Mouse (Mus musculus) hindbrain, embryonic 12.5 days (tissue): ENCODE measurements at regions not wholly inside any gene's neighbourhood (a gene's known extent, or its start where the extent isn't known, plus 50 kb on each side); places are given as distances from the start of the nearest gene placed in this dataset.

Experiments
- ATAC-seq: fragments of 200-750 bp; cut with Nextera tagmentation; 2 replicates; pipeline ENCODE4 v1.8.0; 2017; ENCODE audit warnings: moderate TSS enrichment; ENCODE audit not compliant: low FRiP score
- H3K27ac ChIP-seq: fragments of 300-500 bp; sonication (generic); 2 replicates; pipeline ENCODE4 v1.5.1; 2016; ENCODE audit warnings: mild to moderate bottlenecking
- H3K27me3 ChIP-seq: fragments of 300-500 bp; sonication (generic); 2 replicates; pipeline ENCODE4 v1.6.1; 2016; ENCODE audit warnings: mild to moderate bottlenecking
- H3K36me3 ChIP-seq: fragments of 300-500 bp; sonication (generic); 2 replicates; pipeline ENCODE4 v1.6.1; 2016; ENCODE audit warnings: mild to moderate bottlenecking
- H3K4me1 ChIP-seq: fragments of 300-500 bp; sonication (generic); 2 replicates; pipeline ENCODE4 v1.6.1; 2016
- H3K4me2 ChIP-seq: fragments of 300-500 bp; sonication (generic); replicated peaks from 2 replicates; pipeline ENCODE4 v1.6.1; 2016; ENCODE audit warnings: mild to moderate bottlenecking
- H3K4me3 ChIP-seq: fragments of 300-500 bp; sonication (generic); 2 replicates; pipeline ENCODE4 v1.5.1; 2016; ENCODE audit warnings: mild to moderate bottlenecking
- H3K9ac ChIP-seq: fragments of 300-500 bp; sonication (generic); 2 replicates; pipeline ENCODE4 v1.6.1; 2016; ENCODE audit warnings: mild to moderate bottlenecking, moderate library complexity
- H3K9me3 ChIP-seq: fragments of 300-500 bp; sonication (generic); replicated peaks from 2 replicates; pipeline ENCODE4 v1.6.1; 2016; ENCODE audit warnings: mild to moderate bottlenecking
- WGBS: fragments of 180-500 bp; shearing (Covaris S2); methylation state at CpG from one replicate; pipeline ENCODE4 v1.1.7; 2016; 5-methylcytosine and 5-hydroxymethylcytosine counted together

DNA sequence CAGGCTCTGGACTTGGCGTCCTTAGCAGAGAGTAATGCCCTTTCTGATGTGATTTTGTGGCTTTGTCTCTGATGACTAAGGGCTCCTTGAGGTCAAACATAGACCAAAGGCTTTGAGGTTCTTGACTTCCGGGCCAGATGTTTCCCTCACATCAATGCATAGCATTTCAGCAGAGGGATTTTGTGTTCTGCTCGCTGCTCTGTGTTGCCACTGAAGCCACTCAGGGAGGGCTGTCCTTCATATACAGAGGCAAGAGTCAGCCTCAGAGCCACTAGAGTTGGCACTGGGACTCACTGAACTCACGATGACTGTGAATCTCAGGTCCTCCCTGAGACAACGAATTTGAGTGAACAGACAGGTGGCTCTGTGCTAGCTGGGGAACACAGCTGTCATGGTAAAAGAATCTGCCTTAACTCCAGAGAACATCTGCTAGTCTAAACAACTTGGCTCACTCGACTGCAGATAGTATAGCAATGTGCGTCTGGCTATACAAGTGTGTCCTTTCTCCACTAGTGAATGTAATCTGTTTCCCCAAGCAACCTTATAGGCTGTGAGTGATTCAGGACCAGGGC, 74.3 kb downstream of the Gp2 start:
- no peak overlapping the region for H3K9ac ChIP-seq
- no peak overlapping the region for H3K4me3 ChIP-seq
- H3K9me3 ChIP-seq, result no peaks in the 10 kb centered on the region
- no peak overlapping the region for H3K4me2 ChIP-seq
- peaks cover 5% of the 10 kb centered on the region for H3K4me1 ChIP-seq
- no peak overlapping the region for H3K27ac ChIP-seq
- H3K36me3 ChIP-seq, result no peaks in the 10 kb centered on the region
- H3K27me3 ChIP-seq, result no peaks in the 10 kb centered on the region
- ATAC-seq, result no peak
- 81% methylated on average over 7 of the region's 7 CpGs for WGBS

DNA sequence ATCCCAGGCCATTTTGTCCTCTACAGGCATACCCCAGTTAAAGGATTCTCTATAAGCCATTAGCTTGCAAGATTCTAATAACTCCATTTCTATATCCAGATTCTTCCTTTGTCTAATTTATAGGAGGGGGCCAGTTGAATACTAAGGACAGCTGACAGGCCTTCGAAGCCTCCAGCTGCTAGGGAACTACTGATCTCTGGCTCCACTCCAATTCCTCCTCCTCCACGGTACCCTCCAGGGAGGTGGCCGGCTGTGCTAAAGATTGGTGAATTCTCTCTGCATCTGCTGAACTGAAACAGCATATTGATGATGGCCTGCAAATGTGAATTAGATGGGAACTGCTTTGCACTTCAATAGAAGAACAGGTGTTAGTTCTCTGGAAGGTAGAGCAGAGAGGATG, 79.2 kb downstream of the Gp2 start:
- Histone ChIP-seq H3K9me3 (0 out of 2 replicates have a peak, but pooled peaks cover 7% of the 10 kb centered on the region), H3K36me3 (no peaks in the 10 kb centered on the region), H3K4me2 (no peak overlapping the region), H3K4me3 (no peak overlapping the region), H3K27ac (peak overlapping the region; percentile 45), H3K4me1 (peaks cover 8% of the 10 kb centered on the region), H3K27me3 (no peaks in the 10 kb centered on the region), H3K9ac (no peak overlapping the region)
- peak; percentile 89 for ATAC-seq
- 19% methylated on average over 3 of the region's 3 CpGs for WGBS

DNA sequence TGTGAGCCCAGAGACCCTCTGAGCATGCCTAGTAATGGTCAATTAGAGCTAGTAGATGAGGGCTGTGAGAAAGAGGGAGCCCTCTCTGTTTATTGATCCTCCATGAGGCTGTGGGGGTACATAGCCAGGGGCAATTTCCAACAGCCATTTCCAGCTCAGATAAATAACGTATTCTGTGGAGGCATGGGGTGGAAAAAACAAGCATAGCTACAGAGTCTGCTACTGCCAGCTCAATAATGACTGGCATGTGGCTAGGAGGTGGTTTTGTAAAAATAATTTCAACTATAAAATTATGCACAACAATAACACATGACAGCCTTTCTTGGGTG, 94.9 kb downstream of the Gp2 start:
- Histone ChIP-seq H3K4me1 (peaks cover 8% of the 10 kb centered on the region; the same call in 1 of the 2 replicates), H3K9me3 (no peaks in the 10 kb centered on the region), H3K9ac (no peak overlapping the region), H3K27me3 (no peaks in the 10 kb centered on the region), H3K36me3 (no peaks in the 10 kb centered on the region), H3K4me3 (no peak overlapping the region), H3K27ac (peak overlapping the region; percentile 65), H3K4me2 (no peak overlapping the region)
- ATAC-seq, result no peak; the same call in 1 of the 2 replicates
- 52% methylated on average over 1 of the region's 1 CpGs for WGBS

DNA sequence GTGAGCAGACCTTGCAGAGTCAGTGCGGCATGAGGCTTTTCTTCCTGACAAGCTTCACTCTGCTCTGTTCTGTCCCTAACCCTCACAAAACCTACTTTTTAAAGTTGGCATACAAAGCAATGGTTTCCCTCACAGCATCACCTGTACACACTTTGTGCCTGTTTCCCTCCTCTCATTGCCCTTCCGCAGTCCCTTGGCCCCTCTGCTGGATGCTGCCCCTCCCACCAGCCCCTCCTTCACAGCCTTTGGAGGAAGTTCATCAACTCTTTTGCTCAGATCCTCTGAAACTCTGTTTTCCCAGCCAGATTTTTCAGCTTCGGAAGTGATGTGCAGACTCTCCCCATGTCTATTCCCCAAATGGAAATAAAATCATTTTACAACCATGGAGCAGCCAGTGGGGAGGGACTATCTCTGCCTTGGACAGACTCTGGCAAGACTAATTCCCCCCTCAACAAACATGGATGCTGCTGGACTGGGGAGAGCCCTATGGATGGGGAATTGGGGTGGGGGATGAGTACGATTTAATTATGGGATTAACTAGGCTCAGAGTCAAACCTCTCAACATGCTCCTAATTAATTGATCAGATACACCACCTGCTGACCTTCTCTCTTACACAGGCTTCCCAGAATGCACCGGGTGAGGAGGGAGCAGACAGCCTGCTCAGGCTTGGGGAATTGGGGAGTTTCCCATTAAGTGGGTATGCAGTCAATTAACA, 95.4 kb downstream of the Gp2 start:
- no peak overlapping the region for H3K9ac ChIP-seq
- H3K4me3 ChIP-seq, result no peak overlapping the region
- H3K27me3 ChIP-seq, result no peaks in the 10 kb centered on the region
- H3K27ac ChIP-seq, result peak overlapping the region; percentile 65
- WGBS, result 57% methylated on average over 5 of the region's 5 CpGs
- H3K4me2 ChIP-seq, result no peak overlapping the region
- ATAC-seq, result peak; percentile 91
- peaks cover 8% of the 10 kb centered on the region; the same call in 1 of the 2 replicates for H3K4me1 ChIP-seq
- H3K36me3 ChIP-seq, result no peaks in the 10 kb centered on the region
- no peaks in the 10 kb centered on the region for H3K9me3 ChIP-seq

DNA sequence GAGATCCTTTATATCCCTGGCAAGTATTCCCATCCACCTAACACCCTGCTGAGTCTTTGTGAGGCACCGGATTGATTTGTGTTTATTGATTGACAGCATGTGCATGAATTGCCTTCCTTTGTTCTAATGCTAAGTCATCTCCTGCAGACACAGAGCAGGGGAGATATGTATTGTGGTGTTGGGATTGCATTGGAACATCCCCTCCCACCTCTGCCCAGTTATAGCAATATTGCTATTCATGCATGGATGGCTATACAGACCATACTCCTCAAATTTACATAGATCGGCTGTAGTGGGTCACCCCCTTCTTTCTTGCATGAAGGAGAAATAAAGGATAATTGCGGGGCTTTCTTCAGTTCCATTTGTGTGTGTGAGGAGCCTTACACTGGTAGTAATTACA, 101.7 kb downstream of the Gp2 start:
- H3K4me2 ChIP-seq, result no peak overlapping the region
- H3K27me3 ChIP-seq, result no peaks in the 10 kb centered on the region
- no peak overlapping the region for H3K27ac ChIP-seq
- ATAC-seq, result no peak
- no peaks in the 10 kb centered on the region for H3K9me3 ChIP-seq
- 67% methylated on average over 3 of the region's 3 CpGs for WGBS
- H3K9ac ChIP-seq, result no peak overlapping the region
- no peaks in the 10 kb centered on the region for H3K36me3 ChIP-seq
- no peaks in the 10 kb centered on the region for H3K4me1 ChIP-seq
- no peak overlapping the region for H3K4me3 ChIP-seq

DNA sequence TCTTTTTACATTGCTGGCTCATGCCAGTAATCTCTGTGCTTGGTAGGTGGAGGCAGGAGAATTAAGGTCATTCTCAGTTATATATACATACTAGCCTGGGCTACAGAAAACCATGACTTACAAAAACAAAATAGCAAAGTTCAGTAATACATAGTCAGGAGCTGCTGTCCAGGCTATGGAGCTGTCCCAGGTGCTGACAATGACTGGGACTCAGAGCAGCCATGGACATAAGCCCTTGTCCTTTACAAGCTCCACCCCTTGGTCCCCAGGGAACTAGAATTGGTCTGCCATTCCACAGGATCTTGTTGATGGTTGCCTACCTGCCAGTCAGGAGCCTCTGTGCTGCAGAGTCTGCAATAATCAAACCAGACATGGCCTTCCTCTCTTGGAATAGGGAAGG, 102.8 kb downstream of the Gp2 start:
- Histone ChIP-seq H3K4me3 (no peak overlapping the region), H3K9ac (no peak overlapping the region), H3K27me3 (no peaks in the 10 kb centered on the region), H3K4me1 (no peaks in the 10 kb centered on the region), H3K9me3 (no peaks in the 10 kb centered on the region), H3K36me3 (no peaks in the 10 kb centered on the region), H3K27ac (no peak overlapping the region), H3K4me2 (no peak overlapping the region)
- no peak for ATAC-seq

DNA sequence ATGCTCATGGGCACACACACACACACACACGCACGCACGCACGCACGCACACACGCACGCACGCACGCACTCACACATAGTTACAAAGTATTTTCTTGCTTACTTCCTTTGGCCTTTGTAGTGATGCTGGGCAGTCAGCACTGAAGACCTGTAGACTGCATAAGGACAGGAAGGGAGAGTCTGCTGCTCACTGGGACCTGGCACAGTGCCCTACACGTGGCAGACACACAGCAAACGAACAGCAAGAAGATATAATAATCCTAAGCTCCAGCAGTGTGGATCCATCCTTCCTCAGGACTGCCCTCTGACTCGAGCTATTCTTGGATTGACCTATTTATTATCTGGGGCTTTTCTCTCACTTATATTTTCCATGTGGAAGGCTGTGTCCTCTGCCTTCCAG, 106.5 kb downstream of the Gp2 start:
- 86% methylated on average over 12 of the region's 12 CpGs for WGBS
- Histone ChIP-seq H3K36me3 (no peaks in the 10 kb centered on the region), H3K27ac (no peak overlapping the region), H3K4me3 (no peak overlapping the region), H3K9ac (no peak overlapping the region), H3K9me3 (no peaks in the 10 kb centered on the region), H3K4me1 (no peaks in the 10 kb centered on the region), H3K4me2 (no peak overlapping the region), H3K27me3 (no peaks in the 10 kb centered on the region)
- no peak for ATAC-seq

DNA sequence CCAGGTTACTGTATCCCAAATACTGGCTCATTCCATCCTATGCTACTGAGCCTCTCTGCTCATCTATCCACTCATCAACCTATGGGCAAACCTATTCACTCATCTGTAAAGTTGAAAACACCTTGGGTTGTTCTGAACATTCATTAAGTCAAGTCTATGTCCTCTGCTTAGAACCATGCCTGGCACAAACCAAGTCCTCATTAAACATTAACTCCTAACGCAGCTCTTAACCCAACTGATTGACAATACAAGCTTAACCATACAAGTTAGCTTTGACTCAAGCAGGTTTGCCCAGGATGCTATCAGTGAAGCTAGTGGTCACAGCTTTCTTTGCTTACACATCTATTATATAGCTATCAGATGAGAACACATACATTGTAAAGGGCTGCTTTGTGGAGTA, 108.4 kb downstream of the Gp2 start:
- H3K4me1 ChIP-seq, result no peaks in the 10 kb centered on the region
- H3K4me3 ChIP-seq, result no peak overlapping the region
- no peaks in the 10 kb centered on the region for H3K9me3 ChIP-seq
- H3K27me3 ChIP-seq, result no peaks in the 10 kb centered on the region
- WGBS, result 83% methylated on average over 1 of the region's 1 CpGs
- H3K27ac ChIP-seq, result no peak overlapping the region
- H3K4me2 ChIP-seq, result no peak overlapping the region
- no peak overlapping the region for H3K9ac ChIP-seq
- no peaks in the 10 kb centered on the region for H3K36me3 ChIP-seq
- no peak for ATAC-seq

DNA sequence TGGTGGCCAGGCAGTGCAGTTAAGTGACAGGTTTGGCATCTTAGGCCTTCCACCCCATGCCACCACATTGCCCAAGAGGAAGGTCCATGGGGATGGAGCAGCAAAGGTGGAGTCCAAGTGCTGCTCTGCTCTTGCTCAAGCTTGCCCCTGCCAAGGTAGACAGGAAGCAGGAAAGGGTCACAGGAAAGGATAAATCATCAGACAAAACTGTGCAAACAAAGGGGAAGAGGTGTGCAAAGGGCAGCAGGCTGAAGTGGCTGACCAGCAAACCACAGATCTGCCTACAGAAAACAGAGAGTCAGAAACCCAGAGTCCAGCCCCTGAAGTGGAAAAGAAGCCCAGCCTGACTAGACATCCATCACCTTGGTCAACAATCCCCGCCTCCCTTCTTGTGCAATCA, 115.7 kb downstream of the Gp2 start:
- Histone ChIP-seq H3K4me3 (no peak overlapping the region), H3K27ac (no peak overlapping the region), H3K4me1 (no peaks in the 10 kb centered on the region), H3K9me3 (no peaks in the 10 kb centered on the region), H3K9ac (no peak overlapping the region), H3K27me3 (no peaks in the 10 kb centered on the region), H3K4me2 (no peak overlapping the region), H3K36me3 (no peaks in the 10 kb centered on the region)
- ATAC-seq, result no peak
- WGBS, result 73% methylated on average over 1 of the region's 1 CpGs

DNA sequence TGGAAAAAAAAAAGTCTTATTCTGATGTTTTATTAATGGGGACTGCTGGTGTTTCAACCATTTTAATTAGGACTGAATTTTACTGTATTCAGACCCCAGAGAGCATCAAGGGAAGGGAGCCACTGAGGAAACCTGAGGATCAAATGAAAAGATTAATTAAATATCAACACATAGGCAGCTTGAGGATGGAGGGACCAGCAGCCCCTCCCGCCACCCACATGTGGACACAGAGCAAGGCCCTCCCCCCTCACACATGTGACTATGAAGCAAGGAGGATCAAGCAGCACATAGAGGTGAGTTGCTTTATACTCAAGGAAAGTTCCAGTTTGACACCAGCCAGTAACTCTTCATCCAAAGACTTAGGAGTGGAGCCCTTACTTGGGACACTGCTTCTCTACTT, 126.0 kb downstream of the Gp2 start:
- Histone ChIP-seq H3K36me3 (no peaks in the 10 kb centered on the region), H3K4me3 (no peak overlapping the region), H3K4me1 (peaks cover 9% of the 10 kb centered on the region), H3K9ac (no peak overlapping the region), H3K27ac (no peak overlapping the region), H3K4me2 (no peak overlapping the region), H3K27me3 (no peaks in the 10 kb centered on the region), H3K9me3 (no peaks in the 10 kb centered on the region)
- 88% methylated on average over 1 of the region's 1 CpGs for WGBS
- no peak for ATAC-seq

DNA sequence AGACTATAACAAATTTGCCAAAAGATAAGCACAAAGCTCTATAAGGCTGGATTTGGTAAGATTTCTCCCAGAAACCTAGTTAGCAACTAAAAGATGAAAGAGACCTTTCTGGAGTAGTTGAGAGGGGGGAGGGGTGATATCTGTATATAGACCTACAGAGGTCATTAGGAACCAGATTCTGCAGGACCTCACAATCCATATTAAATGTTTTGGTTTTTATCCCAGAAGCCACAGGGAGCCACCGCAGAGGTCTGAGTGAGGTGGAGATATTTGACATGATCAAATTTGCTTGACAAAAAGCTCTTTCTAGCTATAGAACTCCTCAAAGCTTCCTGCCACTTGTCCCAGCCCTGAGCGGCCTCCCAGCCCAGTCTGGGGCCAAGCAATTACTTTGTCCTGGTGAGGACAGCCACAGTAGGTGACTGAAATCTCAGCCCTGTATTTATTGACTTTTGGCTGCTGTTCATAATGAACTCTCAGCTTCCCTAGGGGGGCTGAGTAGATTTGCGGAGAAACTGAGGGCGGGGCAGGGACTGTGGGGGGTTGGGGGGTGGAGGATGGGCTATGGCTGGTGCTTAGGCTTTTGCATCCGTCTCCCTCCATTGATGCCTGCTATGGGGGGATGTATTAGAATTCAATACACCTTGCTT, 128.5 kb downstream of the Gp2 start:
- WGBS, result 2% methylated on average over 5 of the region's 5 CpGs
- H3K4me3 ChIP-seq, result no peak overlapping the region
- H3K27me3 ChIP-seq, result no peaks in the 10 kb centered on the region
- H3K4me2 ChIP-seq, result no peak overlapping the region
- 0 out of 2 replicates have a peak overlapping the region, but pooled peaks have one; percentile 23 for H3K27ac ChIP-seq
- no peaks in the 10 kb centered on the region for H3K9me3 ChIP-seq
- no peaks in the 10 kb centered on the region for H3K36me3 ChIP-seq
- no peak overlapping the region for H3K9ac ChIP-seq
- peaks cover 9% of the 10 kb centered on the region for H3K4me1 ChIP-seq
- ATAC-seq, result peak; percentile 80

DNA sequence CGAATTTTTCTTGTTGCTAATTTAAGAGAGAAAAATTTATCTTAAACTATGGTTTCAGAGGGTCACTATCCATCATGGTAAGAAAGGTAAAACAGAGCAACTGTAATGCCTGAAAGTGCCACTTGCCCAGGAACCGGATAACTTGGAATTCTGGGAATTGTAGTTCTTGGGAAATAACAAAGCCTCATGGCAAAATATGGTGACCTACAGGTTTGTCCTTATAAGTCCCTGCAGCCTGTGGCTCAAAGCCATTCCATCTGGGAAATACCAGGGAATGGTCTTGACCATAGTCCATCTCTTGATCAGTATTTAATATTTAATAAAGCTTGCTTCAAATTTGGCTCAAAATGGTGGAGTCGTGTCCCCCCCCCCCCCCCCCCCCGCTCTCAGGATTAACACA, 111.9 kb upstream of the Gpr139 start:
- no peak overlapping the region for H3K9ac ChIP-seq
- WGBS, result 68% methylated on average over 4 of the region's 4 CpGs
- no peak for ATAC-seq

DNA sequence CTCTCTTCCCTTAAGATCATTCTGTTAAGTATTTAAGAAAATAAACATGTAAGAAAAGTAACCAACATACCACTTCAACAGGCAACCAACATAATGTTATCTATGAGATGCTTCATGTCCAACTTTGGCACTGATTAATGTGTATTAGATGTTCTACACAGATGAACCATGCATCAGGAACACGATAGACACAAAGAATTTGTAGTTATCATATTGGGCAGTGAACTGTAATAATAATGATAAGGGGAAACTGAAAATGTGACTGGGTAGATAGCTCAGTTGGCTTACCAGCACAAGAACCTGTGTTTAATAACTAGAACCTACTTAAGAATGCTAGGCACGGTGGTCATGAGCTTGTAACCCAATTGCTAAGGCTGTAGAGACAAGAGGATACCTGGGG, 107.0 kb upstream of the Gpr139 start:
- H3K27me3 ChIP-seq, result no peaks in the 10 kb centered on the region
- no peaks in the 10 kb centered on the region for H3K9me3 ChIP-seq
- no peaks in the 10 kb centered on the region for H3K4me1 ChIP-seq
- no peak overlapping the region for H3K9ac ChIP-seq
- H3K27ac ChIP-seq, result no peak overlapping the region
- no peak for ATAC-seq
- WGBS, result 84% methylated on average over 2 of the region's 2 CpGs
- no peak overlapping the region for H3K4me2 ChIP-seq
- H3K36me3 ChIP-seq, result no peaks in the 10 kb centered on the region
- no peak overlapping the region for H3K4me3 ChIP-seq

More for the DNA sequence above, 111.9 kb upstream of the Gpr139 start:
- no peaks in the 10 kb centered on the region for H3K9me3 ChIP-seq
- H3K27ac ChIP-seq, result no peak overlapping the region
- H3K36me3 ChIP-seq, result no peaks in the 10 kb centered on the region
- H3K4me2 ChIP-seq, result no peak overlapping the region
- no peaks in the 10 kb centered on the region for H3K27me3 ChIP-seq
- H3K4me3 ChIP-seq, result no peak overlapping the region
- no peaks in the 10 kb centered on the region for H3K4me1 ChIP-seq
